Mouse (Mus musculus) c-Kit-positive CD71-negative TER-119-negative erythroid progenitor cells, embryonic 14.5 days (primary cell): ENCODE data around the gene Tas2r104.

ENCODE experiments used
- DNase-seq: peaks from one replicate; pipeline ENCODE4 v3.0.0-alpha.2; 2013; ENCODE audit warnings: low read depth

The Tas2r104 gene

GRCm38 (mm10) chr6:131685644-131686043, at the start of gene Tas2r104:
Gene Tas2r104, minus strand, starts transcription at chr6:131685744.
- no peak for DNase-seq

- DNase-seq, result no peak
These were observed 27.3 kb upstream of the Tas2r104 start for GRCm38 (mm10) chr6:131712803-131713202.

GRCm38 (mm10) chr6:131689963-131690362, 4.4 kb upstream of the Tas2r104 start, which contains the start of gene Tas2r114:
Gene Tas2r114, minus strand, starts transcription at chr6:131690063.
- no peak for DNase-seq

GRCm38 (mm10) chr6:131687395-131687794, 1.9 kb upstream of the Tas2r104 start, which contains the start of gene Tas2r105:
Gene Tas2r105, minus strand, starts transcription at chr6:131687495.
- no peak for DNase-seq

- DNase-seq, result no peak
These were observed 6.8 kb downstream of the Tas2r104 start, which contains the start of gene Tas2r106 for GRCm38 (mm10) chr6:131678786-131679185. Gene Tas2r106, minus strand, starts transcription at chr6:131678886.

- no peak for DNase-seq
These were observed 25.5 kb downstream of the Tas2r104 start, which contains the start of gene Tas2r107 for GRCm38 (mm10) chr6:131660049-131660448. Gene Tas2r107, minus strand, starts transcription at chr6:131660149.
